Mouse (Mus musculus) heart, embryonic 10.5 days (tissue): ENCODE measurements around the gene Ctsk. TPM values are rescaled to one million over a fixed set of nuclear protein-coding genes. Genes with fewer than 3 reads are reported as not detected.
"Not testable (repeated sequence)": the region's sequence is repeated elsewhere in the genome, so short reads cannot be mapped to it uniquely, and the experiment has no call there.

Experiments used
- DNase-seq: peaks from one replicate; pipeline ENCODE4 v3.0.0-alpha.2; 2017; ENCODE audit warnings: low spot score
- H3K27ac ChIP-seq: fragments of 300-500 bp; sonication (generic); 2 replicates; pipeline ENCODE4 v1.5.1; 2016; ENCODE audit warnings: mild to moderate bottlenecking
- H3K27me3 ChIP-seq: fragments of 300-500 bp; sonication (generic); 2 replicates; pipeline ENCODE4 v1.6.1; 2016; ENCODE audit warnings: mild to moderate bottlenecking; ENCODE audit not compliant: poor library complexity, insufficient read depth, severe bottlenecking
- H3K36me3 ChIP-seq: fragments of 300-500 bp; sonication (generic); 2 replicates; pipeline ENCODE4 v1.6.1; 2016; ENCODE audit warnings: mild to moderate bottlenecking, moderate library complexity
- H3K4me1 ChIP-seq: fragments of 300-500 bp; sonication (generic); 2 replicates; pipeline ENCODE4 v1.6.1; 2016; ENCODE audit warnings: mild to moderate bottlenecking
- H3K4me3 ChIP-seq: fragments of 300-500 bp; sonication (generic); 2 replicates; pipeline ENCODE4 v1.5.1; 2016; ENCODE audit warnings: mild to moderate bottlenecking, moderate library complexity
- H3K9me3 ChIP-seq: fragments of 300-500 bp; sonication (generic); 2 replicates; pipeline ENCODE4 v1.6.1; 2016; ENCODE audit warnings: mild to moderate bottlenecking, moderate library complexity
- WGBS: fragments of 180-500 bp; shearing (Covaris S2); methylation state at CpG from one replicate; pipeline ENCODE4 v1.1.7; 2016; 5-methylcytosine and 5-hydroxymethylcytosine counted together
- polyA plus RNA-seq: library from polyadenylated mRNA; unstranded; fragments of >200 nt; fragmentation: Nextera tagmentation; extraction: Ambion mirVana; gene quantifications from 2 replicates; pipeline ENCODE4 v1.2.1, GENCODE M21; 2016

Ctsk gene
- polyA plus RNA-seq, 1 experiment from 2014 or later, result 4.2 TPM

DNA sequence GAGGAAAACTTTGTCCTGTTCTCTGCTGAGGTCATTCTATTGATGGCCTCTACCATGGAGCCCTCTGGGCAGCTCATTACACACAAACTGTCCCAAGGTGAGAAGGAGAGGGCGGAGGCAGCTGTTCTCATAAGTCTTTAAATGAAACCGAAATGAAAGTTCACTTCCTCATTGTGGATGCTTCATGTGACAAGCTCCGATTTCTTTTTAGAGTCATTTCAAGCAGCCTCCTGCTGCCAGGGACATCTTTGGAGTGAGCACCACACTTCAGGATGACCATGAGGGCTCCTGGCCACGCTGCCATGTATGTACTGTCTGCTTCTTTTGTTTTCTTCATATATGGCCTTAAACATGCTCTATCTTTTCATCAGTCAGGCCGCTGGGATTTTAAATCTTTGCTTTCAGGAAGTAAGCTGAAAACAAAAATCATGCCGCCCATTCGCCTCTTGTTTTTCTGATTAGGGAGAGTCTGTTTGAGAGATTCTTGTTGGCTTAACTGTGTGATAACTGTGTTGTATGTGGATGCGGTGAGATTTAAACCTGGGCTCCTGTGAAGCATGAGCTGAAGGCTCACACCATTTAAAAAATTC is 27.7 kb downstream of the Ctsk start, which contains the start of gene Ctss:
TSS of gene Ctss (plus strand) at position 165 of the 590 bp plus-strand sequence.
- no peaks in the 10 kb centered on the region for H3K27me3 ChIP-seq
- H3K9me3 ChIP-seq, result no peaks in the 10 kb centered on the region
- no peak within 1 kb of the TSS for H3K4me3 ChIP-seq
- H3K4me1 ChIP-seq, result peaks cover 11% of the 10 kb centered on the region; the same call in 1 of the 2 replicates
- 85% methylated on average over 8 of the region's 8 CpGs for WGBS
- H3K36me3 ChIP-seq, result no peaks in the 10 kb centered on the region
- H3K27ac ChIP-seq, result no peak within 1 kb of the TSS
- no peak for DNase-seq

DNA sequence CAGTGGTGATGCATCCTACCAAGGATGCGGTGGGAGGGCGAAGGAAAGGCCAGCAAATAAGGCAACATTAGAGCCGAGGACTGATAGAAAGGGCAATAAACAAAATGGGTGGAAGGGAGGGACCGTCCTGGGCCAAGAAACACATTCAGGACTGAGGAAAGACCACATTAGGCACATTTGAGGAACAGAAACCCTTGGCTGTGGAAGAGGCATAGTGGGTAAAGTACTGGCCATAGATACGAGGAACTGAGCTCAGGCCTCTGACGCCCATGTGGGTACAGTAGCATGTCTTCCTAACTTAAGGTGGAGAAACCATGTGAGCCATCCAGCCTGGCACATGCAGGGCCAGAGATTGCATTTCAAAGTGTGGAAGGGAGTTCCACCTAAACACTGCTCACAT is 30.8 kb downstream of the Ctsk start:
- Histone ChIP-seq H3K4me3 (no peak overlapping the region), H3K27ac (no peak overlapping the region), H3K27me3 (no peaks in the 10 kb centered on the region), H3K4me1 (no peaks in the 10 kb centered on the region), H3K36me3 (no peaks in the 10 kb centered on the region), H3K9me3 (no peaks in the 10 kb centered on the region)
- 81% methylated on average over 6 of the region's 6 CpGs for WGBS
- DNase-seq, result no peak

DNA sequence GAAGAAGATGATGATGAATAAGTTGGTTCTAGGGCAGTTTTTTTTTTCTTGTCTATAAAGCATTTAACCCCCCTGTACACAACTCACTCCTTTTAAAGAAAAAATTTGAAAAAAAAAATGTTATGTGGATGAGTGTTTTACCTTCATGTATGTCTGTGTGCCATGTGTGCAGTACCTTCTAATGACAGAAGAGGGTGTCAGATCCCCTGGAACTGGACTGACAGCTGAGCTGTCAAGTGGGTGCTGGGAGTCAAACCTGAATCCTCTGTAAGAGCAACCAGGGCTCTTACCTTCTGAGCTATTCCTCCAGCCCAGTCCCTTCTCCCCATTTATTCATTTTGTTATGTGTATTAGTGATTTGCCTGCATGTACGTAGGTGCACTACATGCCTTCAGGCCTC is 32.0 kb downstream of the Ctsk start:
- Histone ChIP-seq H3K9me3 (no peaks in the 10 kb centered on the region), H3K27ac (no peak overlapping the region), H3K4me1 (no peaks in the 10 kb centered on the region), H3K36me3 (no peaks in the 10 kb centered on the region), H3K27me3 (no peaks in the 10 kb centered on the region), H3K4me3 (no peak overlapping the region)
- DNase-seq, result no peak
- 96% methylated on average over 1 of the region's 1 CpGs for WGBS

DNA sequence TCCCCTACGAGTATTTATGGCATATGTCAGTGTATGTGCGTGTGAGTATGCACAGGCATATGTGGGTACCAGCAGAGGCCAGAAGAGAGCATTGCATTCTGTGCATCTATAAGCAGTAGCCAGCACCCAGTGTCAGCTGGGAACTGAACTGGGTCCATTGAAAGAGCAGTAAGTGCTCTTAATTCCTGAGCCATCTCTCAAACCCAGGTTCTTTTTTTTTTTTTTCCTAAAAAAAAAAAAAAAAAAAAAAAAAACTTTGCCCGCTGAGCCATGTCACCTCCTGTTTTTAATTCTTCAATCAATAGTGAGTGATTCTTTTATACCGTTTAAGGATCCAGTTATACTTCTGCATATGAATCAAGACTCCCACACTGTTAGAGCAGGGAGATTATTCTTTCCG is 34.3 kb downstream of the Ctsk start:
- WGBS, result 85% methylated on average over 5 of the region's 5 CpGs
- DNase-seq, result no peak
- H3K27ac ChIP-seq, result no peak overlapping the region
- no peak overlapping the region for H3K4me3 ChIP-seq
- no peaks in the 10 kb centered on the region for H3K4me1 ChIP-seq
- no peaks in the 10 kb centered on the region for H3K36me3 ChIP-seq
- H3K9me3 ChIP-seq, result no peaks in the 10 kb centered on the region
- no peaks in the 10 kb centered on the region for H3K27me3 ChIP-seq

DNA sequence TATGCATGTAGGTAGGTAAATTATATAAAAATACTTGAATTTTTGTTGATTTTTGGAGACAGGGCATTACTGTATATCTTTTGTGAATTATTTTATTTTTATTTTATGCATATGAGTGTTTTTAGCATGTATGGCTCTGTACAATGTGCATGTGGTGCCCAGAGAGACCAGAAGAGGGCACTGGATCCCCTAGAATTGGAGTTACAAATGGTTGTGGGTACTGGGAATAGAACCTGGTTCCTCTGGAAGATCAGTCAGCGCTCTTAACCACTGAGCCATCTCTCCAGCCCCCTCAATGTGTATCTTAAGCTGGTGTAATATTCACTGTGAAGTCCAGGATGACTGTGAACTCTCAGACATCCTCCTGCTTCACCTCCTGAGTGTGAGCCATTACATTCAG is 35.9 kb downstream of the Ctsk start:
- Histone ChIP-seq H3K27me3 (no peaks in the 10 kb centered on the region), H3K9me3 (no peaks in the 10 kb centered on the region), H3K4me1 (no peaks in the 10 kb centered on the region), H3K36me3 (no peaks in the 10 kb centered on the region), H3K27ac (no peak overlapping the region), H3K4me3 (no peak overlapping the region)
- 87% methylated on average over 1 of the region's 1 CpGs for WGBS
- no peak for DNase-seq

DNA sequence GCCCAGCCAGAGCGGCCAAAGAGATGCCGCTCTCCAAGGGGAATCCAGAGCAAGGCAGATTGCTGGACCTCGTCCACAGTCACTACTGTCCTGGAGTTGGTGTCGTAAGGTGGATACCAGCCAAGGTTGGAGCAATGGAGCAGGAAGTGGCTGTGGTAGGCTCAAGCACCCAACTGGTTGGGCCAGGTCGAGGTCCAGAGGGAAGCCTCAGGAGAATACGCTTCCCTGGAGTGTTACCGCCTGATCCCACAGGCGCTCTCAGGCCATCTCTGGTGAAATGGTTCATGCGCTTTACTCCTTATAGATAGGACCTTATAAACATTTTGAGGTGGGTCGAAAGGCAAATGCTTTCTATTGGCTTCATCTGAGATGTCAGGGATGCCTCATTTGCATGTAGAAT is 39.9 kb downstream of the Ctsk start:
- H3K9me3 ChIP-seq, result no peaks in the 10 kb centered on the region
- no peak overlapping the region for H3K27ac ChIP-seq
- WGBS, result 84% methylated on average over 10 of the region's 10 CpGs

DNA sequence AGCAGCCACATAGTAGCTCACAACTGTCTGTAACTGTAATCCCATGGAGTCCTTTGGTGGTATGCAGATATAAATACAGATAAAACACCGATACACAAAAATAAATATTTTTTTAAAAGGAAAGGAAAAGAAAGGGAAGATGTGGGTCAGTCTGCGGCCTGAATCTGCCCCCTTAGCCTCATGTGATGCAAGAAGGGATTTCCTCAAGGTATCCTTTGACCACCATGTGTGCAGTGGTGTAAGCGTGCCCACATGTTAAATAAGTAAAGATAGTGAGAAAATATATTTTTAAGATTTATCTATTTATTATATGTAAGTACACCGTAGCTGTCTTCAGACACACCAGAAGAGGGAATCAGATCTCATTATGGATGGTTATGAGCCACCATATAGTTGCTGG is 40.8 kb downstream of the Ctsk start:
- H3K4me1 ChIP-seq, result no peaks in the 10 kb centered on the region
- H3K36me3 ChIP-seq, result no peaks in the 10 kb centered on the region
- WGBS, result 84% methylated on average over 4 of the region's 4 CpGs
- H3K27ac ChIP-seq, result no peak overlapping the region
- DNase-seq, result no peak
- H3K9me3 ChIP-seq, result no peaks in the 10 kb centered on the region
- H3K4me3 ChIP-seq, result no peak overlapping the region
- H3K27me3 ChIP-seq, result no peaks in the 10 kb centered on the region

More for the DNA sequence above, 39.9 kb downstream of the Ctsk start:
- no peak overlapping the region for H3K4me3 ChIP-seq
- H3K36me3 ChIP-seq, result no peaks in the 10 kb centered on the region
- no peak for DNase-seq
- H3K27me3 ChIP-seq, result no peaks in the 10 kb centered on the region
- H3K4me1 ChIP-seq, result no peaks in the 10 kb centered on the region

DNA sequence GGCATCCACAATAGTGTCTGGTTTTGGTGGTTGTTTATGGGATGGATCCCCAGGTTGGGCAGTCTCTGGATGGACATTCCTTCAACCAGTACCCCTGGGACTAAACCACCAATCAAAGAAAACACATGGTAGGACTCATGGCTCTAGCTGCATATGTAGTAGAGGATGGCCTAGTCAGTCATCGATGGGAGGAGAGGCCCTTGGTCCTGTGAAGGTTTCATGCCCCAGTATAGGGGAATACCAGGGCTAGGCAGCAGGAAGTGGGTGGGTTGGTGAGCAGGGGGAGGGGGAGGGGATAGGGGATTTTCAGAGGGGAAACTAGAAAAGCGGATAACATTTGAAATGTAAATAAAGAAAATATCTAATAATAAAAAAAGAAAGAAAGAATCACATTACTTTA is 42.1 kb downstream of the Ctsk start:
- H3K9me3 ChIP-seq, H3K27ac ChIP-seq, DNase-seq, H3K4me3 ChIP-seq, H3K4me1 ChIP-seq, H3K27me3 ChIP-seq, H3K36me3 ChIP-seq: not testable (repeated sequence)
- WGBS, result 70% methylated on average over 2 of the region's 2 CpGs

DNA sequence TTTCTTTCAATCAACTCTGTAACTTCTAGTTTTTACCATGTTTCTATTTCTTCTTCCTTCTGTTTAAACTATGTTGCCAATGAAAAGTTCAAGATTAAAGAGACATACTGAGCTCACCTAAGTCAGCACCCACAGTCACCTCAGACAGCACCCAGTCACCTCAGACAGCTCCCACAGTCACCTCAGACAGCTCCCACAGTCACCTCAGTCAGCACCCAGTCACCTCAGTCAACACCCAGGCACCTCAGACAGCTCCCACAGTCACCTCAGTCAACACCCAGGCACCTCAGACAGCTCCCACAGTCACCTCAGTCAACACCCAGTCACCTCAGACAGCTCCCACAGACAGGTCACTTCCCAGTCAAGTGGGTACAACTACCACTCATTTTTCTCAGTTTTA is 43.1 kb downstream of the Ctsk start:
- H3K27me3 ChIP-seq, result no peaks in the 10 kb centered on the region
- DNase-seq, result peak; percentile 72
- H3K27ac ChIP-seq, result no peak overlapping the region
- H3K9me3 ChIP-seq, result no peaks in the 10 kb centered on the region
- no peaks in the 10 kb centered on the region for H3K4me1 ChIP-seq
- H3K4me3 ChIP-seq, result no peak overlapping the region
- H3K36me3 ChIP-seq, result no peaks in the 10 kb centered on the region

DNA sequence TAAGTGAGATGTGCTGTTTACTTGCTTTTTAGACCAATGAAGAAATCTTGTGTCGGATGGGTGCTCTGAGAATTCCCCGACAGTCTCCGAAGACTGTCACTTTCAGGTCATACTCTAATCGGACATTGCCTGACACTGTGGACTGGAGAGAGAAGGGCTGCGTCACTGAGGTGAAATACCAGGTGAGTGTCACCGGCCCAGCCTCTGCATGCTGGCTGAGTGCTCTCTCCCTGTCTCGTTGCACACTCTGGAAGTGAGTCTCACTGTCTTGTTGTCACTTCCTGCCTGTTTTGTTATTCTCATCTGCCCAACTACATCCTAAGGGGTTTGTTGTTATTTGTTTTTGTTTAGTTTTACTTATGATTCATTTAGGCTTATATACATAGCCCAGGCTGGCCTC is 43.9 kb downstream of the Ctsk start:
- WGBS, result 63% methylated on average over 7 of the region's 7 CpGs
- no peaks in the 10 kb centered on the region for H3K36me3 ChIP-seq
- H3K27ac ChIP-seq, result no peak overlapping the region
- H3K4me3 ChIP-seq, result no peak overlapping the region
- no peaks in the 10 kb centered on the region for H3K27me3 ChIP-seq
- no peaks in the 10 kb centered on the region for H3K4me1 ChIP-seq
- H3K9me3 ChIP-seq, result no peaks in the 10 kb centered on the region
- peak; percentile 63 for DNase-seq

DNA sequence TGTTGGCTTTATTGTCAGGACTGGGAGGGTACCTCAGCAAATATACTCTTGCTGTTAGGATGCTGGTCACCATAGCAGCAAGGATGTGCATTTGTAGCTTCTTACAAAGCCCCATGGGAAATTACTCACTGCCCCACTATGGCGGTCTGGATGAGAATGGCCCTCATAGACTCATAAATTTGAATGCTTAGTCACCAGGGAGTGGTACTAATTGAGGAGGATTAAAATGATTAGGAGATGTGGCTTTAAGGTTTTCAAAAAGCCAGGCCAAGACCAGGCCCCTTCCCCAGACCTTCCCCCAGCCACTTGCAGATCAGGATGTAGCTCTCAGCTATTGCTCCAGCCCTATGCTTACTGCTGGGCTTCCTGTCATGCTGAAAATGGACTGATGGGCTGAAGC is 51.1 kb downstream of the Ctsk start:
- Histone ChIP-seq H3K27ac (no peak overlapping the region), H3K4me3 (no peak overlapping the region), H3K27me3 (no peaks in the 10 kb centered on the region), H3K9me3 (no peaks in the 10 kb centered on the region), H3K36me3 (no peaks in the 10 kb centered on the region), H3K4me1 (no peaks in the 10 kb centered on the region)
- 91% methylated on average over 1 of the region's 1 CpGs for WGBS
- no peak for DNase-seq

DNA sequence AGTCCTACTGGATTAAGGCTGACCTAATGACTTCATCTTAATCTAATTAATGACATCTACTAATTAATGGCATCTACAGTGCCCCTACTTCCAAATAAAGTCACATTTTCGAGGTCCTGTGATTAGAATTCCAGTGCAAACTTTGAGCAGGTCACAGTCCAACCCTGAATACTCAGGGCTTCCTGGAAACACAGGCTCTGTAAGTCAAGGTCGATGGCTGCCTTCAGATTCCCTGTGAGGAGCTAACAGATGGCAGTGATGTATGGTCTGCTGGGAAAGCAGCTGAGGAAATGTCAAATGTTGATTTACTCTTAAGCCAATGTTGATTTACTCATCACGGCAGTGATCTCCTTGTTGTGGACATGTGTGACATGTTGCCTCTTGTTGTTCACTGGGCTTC is 54.9 kb downstream of the Ctsk start:
- 56% methylated on average over 3 of the region's 3 CpGs for WGBS
- DNase-seq, result no peak
- Histone ChIP-seq H3K27me3 (no peaks in the 10 kb centered on the region), H3K36me3 (no peaks in the 10 kb centered on the region), H3K4me1 (no peaks in the 10 kb centered on the region), H3K27ac (no peak overlapping the region), H3K9me3 (no peaks in the 10 kb centered on the region), H3K4me3 (no peak overlapping the region)
